Mouse (Mus musculus): ENCODE results near the gene Fam189a2. TPM values are rescaled to one million over a fixed set of nuclear protein-coding genes. Genes with fewer than 3 reads are reported as not detected.

The Fam189a2 gene
- polyA plus RNA-seq, 1 experiment from 2014 or later = 2.9 TPM

GRCm38 (mm10) chr19:23924791-23925190 lies 106.0 kb downstream of the Fam189a2 start:
- WGBS = 88% methylated on average over 9 of the region's 9 CpGs
- no peaks in the 10 kb centered on the region for H3K36me3 ChIP-seq (ENCODE audit: control insufficient read depth, insufficient read depth)
- no peak overlapping the region for H3K4me3 ChIP-seq (ENCODE audit: low read depth, low read length)
- H3K27ac ChIP-seq (ENCODE audit: low read depth, low read length) = no peak overlapping the region
- H3K9me3 ChIP-seq (ENCODE audit: control insufficient read depth) = no peaks in the 10 kb centered on the region
- no peak for TF ChIP-seq CTCF (IDR thresholded peaks at IDR 0.05; ENCODE audit: low read depth)
- H3K4me1 ChIP-seq (replicated peaks; ENCODE audit: control insufficient read depth, insufficient read depth, low read length) = no peaks in the 10 kb centered on the region
- ATAC-seq = no peak
- no peak overlapping the region for H3K4me2 ChIP-seq (replicated peaks; ENCODE audit: low read depth)
- no peak overlapping the region for H3K9ac ChIP-seq (ENCODE audit: low read depth, low read length)
- no peaks in the 10 kb centered on the region for H3K27me3 ChIP-seq (replicated peaks; ENCODE audit: control insufficient read depth, insufficient read depth, low read length)

GRCm38 (mm10) chr19:23924057-23924456 lies 106.8 kb downstream of the Fam189a2 start:
- H3K4me3 ChIP-seq (ENCODE audit: low read depth, low read length) = no peak overlapping the region
- H3K9ac ChIP-seq (ENCODE audit: low read depth, low read length) = no peak overlapping the region
- no peak for TF ChIP-seq CTCF (IDR thresholded peaks at IDR 0.05; ENCODE audit: low read depth)
- no peaks in the 10 kb centered on the region for H3K36me3 ChIP-seq (ENCODE audit: control insufficient read depth, insufficient read depth)
- ATAC-seq = no peak
- H3K9me3 ChIP-seq (ENCODE audit: control insufficient read depth) = no peaks in the 10 kb centered on the region
- H3K27me3 ChIP-seq (replicated peaks; ENCODE audit: control insufficient read depth, insufficient read depth, low read length) = no peaks in the 10 kb centered on the region
- WGBS = 58% methylated on average over 6 of the region's 6 CpGs
- no peak overlapping the region for H3K4me2 ChIP-seq (replicated peaks; ENCODE audit: low read depth)
- H3K4me1 ChIP-seq (replicated peaks; ENCODE audit: control insufficient read depth, insufficient read depth, low read length) = no peaks in the 10 kb centered on the region
- no peak overlapping the region for H3K27ac ChIP-seq (ENCODE audit: low read depth, low read length)

Other genes with a start within 250 kb of the Fam189a2 start
- gene Tjp2, start 194.0 kb upstream of the Fam189a2 start, polyA plus RNA-seq (2015; fragmentation: Nextera tagmentation; extraction: Ambion mirVana) = 26.2 and 28.5 TPM in 2 replicates
- gene Fxn, start 249.6 kb upstream of the Fam189a2 start, polyA plus RNA-seq (2015; fragmentation: Nextera tagmentation; extraction: Ambion mirVana) = 18.9 and 21.1 TPM in 2 replicates

Measured in intestine, postnatal 0 days (tissue).